Mouse (Mus musculus): ENCODE measurements around the gene Gm21962. TPM values are rescaled to one million over a fixed set of nuclear protein-coding genes. Genes with fewer than 3 reads are reported as not detected.

Gene Gm21962
- polyA plus RNA-seq, 1 experiment from 2014 or later = not detected

- no peaks in the 10 kb centered on the region for H3K9me3 ChIP-seq (ENCODE audit: control insufficient read depth, low read length)
- no peak overlapping the region for H3K9ac ChIP-seq (replicated peaks; ENCODE audit: low read depth, low read length)
- ATAC-seq (ENCODE audit: low read depth) = no peak
- WGBS = 95% methylated on average over 2 of the region's 2 CpGs
- H3K4me3 ChIP-seq (ENCODE audit: low read depth, low read length) = no peak overlapping the region
- no peak overlapping the region for H3K27ac ChIP-seq (ENCODE audit: low read depth, low read length)
- no peak overlapping the region for H3K4me2 ChIP-seq (ENCODE audit: low read depth, low read length)
- no peaks in the 10 kb centered on the region for H3K27me3 ChIP-seq (ENCODE audit: control insufficient read depth, insufficient read depth, low read length)
- H3K36me3 ChIP-seq (ENCODE audit: control insufficient read depth, insufficient read depth, low read length) = no peaks in the 10 kb centered on the region
- peaks cover 14% of the 10 kb centered on the region; the same call in 1 of the 2 replicates for H3K4me1 ChIP-seq (ENCODE audit: control insufficient read depth, insufficient read depth, low read length)
Observed at GRCm38 (mm10) chr3:137686932-137687331, 15.6 kb downstream of the Gm21962 start.

- Histone ChIP-seq H3K4me1 (ENCODE audit: control insufficient read depth, insufficient read depth, low read length) (no peaks in the 10 kb centered on the region), H3K9ac (replicated peaks; ENCODE audit: low read depth, low read length) (no peak overlapping the region), H3K27ac (ENCODE audit: low read depth, low read length) (no peak overlapping the region), H3K36me3 (ENCODE audit: control insufficient read depth, insufficient read depth, low read length) (no peaks in the 10 kb centered on the region), H3K4me3 (ENCODE audit: low read depth, low read length) (no peak overlapping the region), H3K4me2 (ENCODE audit: low read depth, low read length) (no peak overlapping the region), H3K27me3 (ENCODE audit: control insufficient read depth, insufficient read depth, low read length) (no peaks in the 10 kb centered on the region), H3K9me3 (ENCODE audit: control insufficient read depth, low read length) (no peaks in the 10 kb centered on the region)
- ATAC-seq (ENCODE audit: low read depth) = no peak
Observed at GRCm38 (mm10) chr3:137691503-137691902, 20.2 kb downstream of the Gm21962 start.

GRCm38 (mm10) chr3:137715946-137716345 lies 44.6 kb downstream of the Gm21962 start:
- 47% methylated on average over 2 of the region's 2 CpGs for WGBS
- H3K4me2 ChIP-seq (ENCODE audit: low read depth, low read length) = no peak overlapping the region
- H3K9me3 ChIP-seq (ENCODE audit: control insufficient read depth, low read length) = no peaks in the 10 kb centered on the region
- no peak overlapping the region for H3K27ac ChIP-seq (ENCODE audit: low read depth, low read length)
- H3K27me3 ChIP-seq (ENCODE audit: control insufficient read depth, insufficient read depth, low read length) = no peaks in the 10 kb centered on the region
- ATAC-seq (ENCODE audit: low read depth) = no peak
- H3K4me1 ChIP-seq (ENCODE audit: control insufficient read depth, insufficient read depth, low read length) = no peaks in the 10 kb centered on the region
- no peak overlapping the region for H3K4me3 ChIP-seq (ENCODE audit: low read depth, low read length)
- no peak overlapping the region for H3K9ac ChIP-seq (replicated peaks; ENCODE audit: low read depth, low read length)
- H3K36me3 ChIP-seq (ENCODE audit: control insufficient read depth, insufficient read depth, low read length) = no peaks in the 10 kb centered on the region

- ATAC-seq (ENCODE audit: low read depth) = no peak
- Histone ChIP-seq H3K4me1 (ENCODE audit: control insufficient read depth, insufficient read depth, low read length) (no peaks in the 10 kb centered on the region), H3K4me2 (ENCODE audit: low read depth, low read length) (no peak overlapping the region), H3K27me3 (ENCODE audit: control insufficient read depth, insufficient read depth, low read length) (no peaks in the 10 kb centered on the region), H3K4me3 (ENCODE audit: low read depth, low read length) (no peak overlapping the region), H3K9ac (replicated peaks; ENCODE audit: low read depth, low read length) (no peak overlapping the region), H3K36me3 (ENCODE audit: control insufficient read depth, insufficient read depth, low read length) (no peaks in the 10 kb centered on the region), H3K9me3 (ENCODE audit: control insufficient read depth, low read length) (no peaks in the 10 kb centered on the region), H3K27ac (ENCODE audit: low read depth, low read length) (no peak overlapping the region)
- 49% methylated on average over 3 of the region's 3 CpGs for WGBS
Observed at GRCm38 (mm10) chr3:137716573-137717157, 45.3 kb downstream of the Gm21962 start.

Small RNA genes lying within 50 kb of the gene (microRNA-seq; reads per million reads assigned to microRNA genes)
- gene Gm22468 = not detected

Other genes with a start within 250 kb of the Gm21962 start
- 16.0 and 23.5 TPM in 2 replicates for gene Ddit4l, start 49.9 kb upstream of the Gm21962 start, polyA plus RNA-seq (2014; fragmentation: Nextera tagmentation; extraction: Ambion mirVana)
- gene H2afz, start 193.0 kb downstream of the Gm21962 start, polyA plus RNA-seq (2014; fragmentation: Nextera tagmentation; extraction: Ambion mirVana) = 673 and 776 TPM in 2 replicates
- 17.9 and 18.7 TPM in 2 replicates for gene Dnajb14, start 196.2 kb downstream of the Gm21962 start, polyA plus RNA-seq (2014; fragmentation: Nextera tagmentation; extraction: Ambion mirVana)
- gene Lamtor3, start 247.0 kb downstream of the Gm21962 start, polyA plus RNA-seq (2014; fragmentation: Nextera tagmentation; extraction: Ambion mirVana) = 123 and 132 TPM in 2 replicates